Mouse (Mus musculus) spleen, adult 2 months (tissue): ENCODE results near the gene Tax1bp3.

Source experiments
- CTCF ChIP-seq: fragments of 200-500 bp; IDR thresholded peaks from 2 replicates; pipeline ENCODE4 v1.5.1; 2011; ENCODE audit warnings: mild to moderate bottlenecking, inconsistent platforms; ENCODE audit not compliant: insufficient read depth, insufficient read length, insufficient replicate concordance; ENCODE audit errors: extremely low read depth
- POLR2A ChIP-seq: fragments of 200-500 bp; IDR thresholded peaks from 2 replicates; pipeline ENCODE4 v1.6.1; 2011; ENCODE audit warnings: low read depth, low read length, inconsistent platforms

- TF ChIP-seq POLR2A (no peak), CTCF (no peak)
These were observed 37.1 kb downstream of the Tax1bp3 start for GRCm38 (mm10) chr11:73213956-73214355.
